Mouse (Mus musculus) NIH3T3 (cell line): ENCODE data around the gene Mvb12a.
A peak's percentile ranks its signal among the peaks of the same experiment; 100 is the strongest.

ENCODE experiments used
- DNase-seq: peaks from one replicate; pipeline ENCODE4 v3.0.0-alpha.2; 2012; ENCODE audit warnings: low read depth

The Mvb12a gene

DNA sequence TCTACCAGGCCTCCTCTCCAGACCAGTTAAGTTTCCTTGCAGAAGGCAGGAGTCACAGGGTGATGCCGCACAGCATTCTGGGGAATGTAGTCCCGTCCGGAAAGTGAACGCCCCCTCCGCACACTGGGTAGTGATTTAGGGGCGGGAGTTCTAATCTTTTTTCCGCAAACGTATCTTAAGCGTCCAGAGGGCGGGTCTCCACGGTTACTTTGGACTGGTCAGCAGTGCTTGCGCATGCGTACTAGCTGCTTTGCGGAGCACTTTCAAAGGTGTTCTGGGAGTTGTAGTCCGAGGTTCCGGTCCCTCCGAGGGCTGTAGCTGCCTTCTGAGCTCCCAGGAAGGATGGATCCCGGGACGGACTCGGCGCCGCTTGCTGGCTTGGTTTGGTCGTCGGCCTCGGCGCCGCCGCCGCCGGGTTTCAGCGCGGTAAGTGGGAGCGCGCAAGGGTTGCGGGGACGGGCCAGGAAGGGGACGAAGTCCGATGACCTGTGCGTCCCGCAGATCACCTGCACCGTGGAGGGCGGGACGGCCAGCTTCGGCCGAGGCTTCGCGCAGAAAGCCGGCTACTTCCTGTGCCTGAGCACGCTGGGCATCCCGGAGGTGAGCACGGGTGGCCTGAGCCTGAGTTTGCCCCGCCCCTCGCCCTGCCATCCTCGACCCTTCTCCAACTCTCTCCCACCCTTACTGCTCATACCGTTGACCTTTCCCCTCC is at the start of gene Mvb12a:
Mvb12a (plus strand) TSS at position 291 of the 712 bp plus-strand sequence.
- peak; percentile 99 for DNase-seq

DNA sequence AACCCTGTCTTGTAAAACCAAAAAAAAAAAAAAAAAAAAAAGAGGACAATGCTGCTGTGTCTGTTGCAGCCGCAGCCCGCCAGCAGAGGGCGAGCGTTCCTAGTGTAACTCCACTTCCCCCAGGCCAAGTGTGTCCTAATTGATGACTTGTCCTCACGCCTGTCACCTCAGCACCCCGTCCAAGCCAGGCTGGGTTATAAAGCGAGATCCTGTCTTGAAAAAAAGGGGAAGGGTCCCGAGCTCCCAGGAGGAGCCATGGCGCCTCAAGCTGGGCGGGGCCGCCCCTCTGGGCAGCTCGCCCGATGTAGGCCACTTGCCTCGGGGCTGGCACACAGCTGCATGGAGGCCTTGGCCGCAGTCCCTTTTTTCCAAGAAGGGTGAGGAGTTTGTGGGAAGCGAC is 47.7 kb upstream of the Mvb12a start:
- DNase-seq, result peak; percentile 97

DNA sequence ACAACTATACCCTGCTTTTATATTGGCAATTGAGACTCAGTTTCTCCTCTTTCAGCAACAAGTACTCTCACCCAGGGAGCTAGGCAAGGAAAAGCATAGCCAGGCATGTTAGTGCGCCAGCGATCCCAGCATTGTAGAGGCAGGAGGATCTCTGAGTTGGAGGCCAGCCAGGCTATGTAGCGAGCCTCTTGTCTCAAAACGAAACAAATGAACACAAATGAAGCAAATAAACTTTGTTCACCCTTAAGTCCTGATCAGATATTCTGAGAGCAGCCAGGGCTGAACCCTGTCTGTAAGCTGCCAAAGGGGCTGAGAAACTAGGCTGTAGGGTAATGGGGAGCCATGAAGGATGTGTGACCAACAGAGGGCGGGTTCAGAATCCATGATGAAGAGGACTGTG is 46.9 kb upstream of the Mvb12a start:
- DNase-seq, result peak; percentile 51

DNA sequence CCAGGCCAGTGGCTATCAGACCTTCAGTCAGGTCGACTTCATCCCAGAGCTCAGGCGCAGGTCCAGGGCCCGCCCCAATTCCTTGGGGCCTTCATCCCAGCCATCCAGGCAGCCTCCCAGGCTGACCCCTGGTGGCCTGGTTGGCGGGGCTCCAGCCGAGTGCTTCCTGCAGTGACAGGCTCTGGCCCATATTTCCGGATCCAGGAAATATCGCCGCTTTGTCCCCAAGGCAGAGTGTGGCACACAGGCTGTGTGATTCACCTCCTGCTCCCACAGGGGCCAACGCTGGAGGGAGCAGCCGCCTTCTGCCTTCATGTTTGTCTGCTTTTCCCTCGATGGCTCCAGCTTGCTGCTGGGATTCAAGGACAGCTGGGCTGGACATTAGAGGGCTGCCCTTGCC is 46.2 kb upstream of the Mvb12a start:
- peak; percentile 84 for DNase-seq

GRCm38 (mm10) chr8:71497077-71497645 is 45.6 kb upstream of the Mvb12a start:
- no peak for DNase-seq

DNA sequence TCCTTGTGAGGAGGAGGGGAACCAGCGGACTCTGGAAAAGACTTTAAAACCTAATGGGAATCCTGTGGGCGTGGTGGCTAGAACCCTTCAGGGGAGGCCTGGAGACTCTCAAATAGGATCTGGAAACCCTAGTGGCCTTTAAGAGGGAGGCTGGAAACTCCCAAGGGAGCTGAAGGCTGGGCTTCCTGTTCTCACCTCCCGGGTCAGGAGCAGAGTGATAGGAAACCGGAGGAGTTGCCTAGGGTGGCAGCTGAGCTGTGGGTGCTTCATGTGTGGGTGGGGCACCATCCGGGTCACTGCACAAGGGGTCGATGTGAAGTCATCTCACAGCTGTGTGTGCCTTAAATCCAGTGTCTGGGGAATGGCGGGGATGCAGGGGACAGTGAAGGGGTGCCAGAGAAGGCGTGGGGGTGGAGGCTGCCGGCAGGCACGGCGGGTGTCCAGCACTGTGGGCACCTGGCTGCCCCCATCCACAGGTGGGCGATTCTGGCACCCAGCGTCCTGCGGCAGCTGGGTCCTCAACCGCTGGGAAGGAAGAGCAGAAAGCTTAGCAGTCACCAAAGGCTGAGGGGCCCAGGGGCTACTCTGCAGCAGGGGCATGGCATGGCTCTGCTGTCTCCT is 44.7 kb upstream of the Mvb12a start:
- no peak for DNase-seq

GRCm38 (mm10) chr8:71498816-71499690 is 43.7 kb upstream of the Mvb12a start:
- no peak for DNase-seq

GRCm38 (mm10) chr8:71504349-71504748 is 38.4 kb upstream of the Mvb12a start:
- no peak for DNase-seq

- peak; percentile 65 for DNase-seq
Measured at GRCm38 (mm10) chr8:71505326-71505725, 37.4 kb upstream of the Mvb12a start.

DNA sequence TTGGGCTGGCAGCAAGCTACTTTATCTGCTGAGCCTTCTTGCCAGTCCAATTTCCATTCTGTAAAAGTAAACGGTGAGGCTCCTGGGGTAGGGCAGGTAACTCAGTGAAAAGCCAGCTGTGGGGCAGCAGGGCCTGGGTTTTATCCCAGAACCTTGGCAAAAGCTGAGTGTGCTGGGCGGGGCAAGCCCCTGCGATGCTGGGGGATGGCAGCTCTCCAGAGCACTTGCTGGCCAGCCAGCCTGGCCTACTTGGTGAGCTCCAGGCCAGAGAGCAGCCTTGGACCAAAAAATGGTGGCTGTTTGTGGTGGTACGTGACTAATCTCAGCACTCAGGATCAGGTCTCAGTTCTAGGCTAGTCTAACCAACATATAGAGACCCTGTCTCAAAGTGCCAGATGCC is 36.7 kb upstream of the Mvb12a start:
- peak; percentile 91 for DNase-seq

GRCm38 (mm10) chr8:71507589-71508104 is 35.1 kb upstream of the Mvb12a start:
- DNase-seq, result no peak

DNA sequence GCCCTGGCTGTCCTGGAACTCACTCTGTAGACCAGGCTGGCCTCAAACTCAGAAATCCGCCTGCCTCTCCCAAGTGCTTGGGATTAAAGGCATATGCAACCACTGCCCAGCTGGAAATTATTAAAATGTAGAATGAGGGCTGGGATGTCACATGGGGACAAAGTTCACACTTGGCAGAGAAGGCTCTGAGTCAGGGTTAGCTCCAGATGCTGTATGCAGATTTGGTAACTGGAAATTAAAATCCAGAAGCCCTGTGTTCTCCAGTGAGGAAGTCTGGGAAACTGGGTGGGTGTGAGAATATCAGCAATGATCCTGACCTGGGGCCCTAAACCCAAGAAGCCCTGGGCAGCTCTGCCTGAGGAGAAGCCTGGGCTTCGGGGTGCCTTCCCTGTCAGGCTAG is 33.4 kb upstream of the Mvb12a start:
- DNase-seq, result peak; percentile 85

- DNase-seq, result no peak
Measured at GRCm38 (mm10) chr8:71511644-71512043, 31.1 kb upstream of the Mvb12a start, which contains the start of gene Plvap. Gene Plvap (minus strand): TSS chr8:71511752.

DNA sequence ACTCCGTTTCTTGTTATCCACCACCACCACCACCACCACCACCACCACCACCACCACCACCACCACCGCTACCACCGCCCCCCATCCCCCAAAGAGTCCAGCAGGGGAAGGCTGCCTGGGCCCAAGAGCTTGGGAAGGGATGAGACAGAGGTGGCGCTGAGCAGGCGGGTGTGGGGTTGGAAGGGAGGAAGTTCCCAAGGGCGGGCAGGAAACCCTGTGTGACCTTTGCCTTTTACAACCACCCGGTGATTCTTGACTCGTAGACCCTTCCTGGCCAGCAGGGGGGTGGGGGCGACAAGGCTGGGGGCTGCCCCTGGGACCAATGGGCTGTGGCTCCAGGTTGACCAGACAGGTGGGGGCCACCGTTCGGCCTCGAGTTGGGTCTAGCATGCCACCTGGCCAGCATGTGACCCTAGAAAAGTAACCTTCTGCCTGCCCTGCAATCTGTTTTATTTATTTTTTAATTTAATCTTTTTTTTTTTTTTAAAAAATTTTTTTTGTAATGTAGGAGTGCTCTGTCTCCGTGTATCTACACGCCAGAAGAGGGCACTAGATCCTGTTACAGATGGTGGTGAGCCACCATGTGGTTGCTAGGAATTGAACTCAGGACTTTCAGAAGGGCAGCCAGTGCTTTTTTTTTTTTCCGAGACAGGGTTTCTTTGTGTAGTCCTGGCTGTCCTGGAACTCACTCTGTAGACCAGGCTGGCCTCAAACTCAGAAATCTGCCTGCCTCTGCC is 29.5 kb upstream of the Mvb12a start:
- no peak for DNase-seq

GRCm38 (mm10) chr8:71515043-71515442 is 27.7 kb upstream of the Mvb12a start:
- DNase-seq, result no peak

DNA sequence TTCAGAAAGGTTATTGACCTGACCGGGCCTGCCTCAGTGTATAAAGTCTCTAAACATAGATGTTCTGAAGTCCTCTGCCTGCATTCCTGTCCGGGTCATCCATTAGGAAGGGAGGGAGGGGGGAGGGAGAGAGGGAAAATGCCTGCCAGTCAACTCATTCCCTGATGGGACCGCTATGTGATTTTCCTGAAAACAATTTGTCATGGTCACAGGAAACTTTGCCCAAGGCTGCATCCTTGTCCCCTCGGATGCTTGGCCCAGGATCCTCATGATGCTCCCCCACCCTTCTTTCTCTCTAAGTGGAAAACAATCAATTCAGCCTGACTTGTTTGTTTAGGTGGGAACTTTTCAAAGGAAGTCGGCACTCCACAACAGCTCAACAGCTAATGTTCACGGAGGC is 25.9 kb upstream of the Mvb12a start:
- no peak for DNase-seq

- DNase-seq, result peak; percentile 89
Measured at GRCm38 (mm10) chr8:71519037-71519825, 23.5 kb upstream of the Mvb12a start.

- DNase-seq, result peak; percentile 99
Measured at GRCm38 (mm10) chr8:71521634-71522033, 21.1 kb upstream of the Mvb12a start.

- no peak for DNase-seq
Measured at GRCm38 (mm10) chr8:71525226-71526050, 17.3 kb upstream of the Mvb12a start, which contains the start of gene Ccdc194. Gene Ccdc194 (minus strand): TSS chr8:71525711.

GRCm38 (mm10) chr8:71526272-71526671 is 16.4 kb upstream of the Mvb12a start:
- DNase-seq, result peak; percentile 62
